Mouse (Mus musculus) stomach, adult 2 months (tissue): ENCODE data around the gene Gab3. TPM values are rescaled to one million over a fixed set of nuclear protein-coding genes. Genes with fewer than 3 reads are reported as not detected.

Experiments
- polyA plus RNA-seq: library from polyadenylated mRNA; depleted of rRNA; stranded (reverse); fragments of >200 nt; gene quantifications from 2 replicates; pipeline ENCODE4 v1.2.3, GENCODE M21; 2012; rRNA removed

The Gab3 gene
- polyA plus RNA-seq, result 0.12 TPM in 1 of 2 replicates, not detected in the other

DNA sequence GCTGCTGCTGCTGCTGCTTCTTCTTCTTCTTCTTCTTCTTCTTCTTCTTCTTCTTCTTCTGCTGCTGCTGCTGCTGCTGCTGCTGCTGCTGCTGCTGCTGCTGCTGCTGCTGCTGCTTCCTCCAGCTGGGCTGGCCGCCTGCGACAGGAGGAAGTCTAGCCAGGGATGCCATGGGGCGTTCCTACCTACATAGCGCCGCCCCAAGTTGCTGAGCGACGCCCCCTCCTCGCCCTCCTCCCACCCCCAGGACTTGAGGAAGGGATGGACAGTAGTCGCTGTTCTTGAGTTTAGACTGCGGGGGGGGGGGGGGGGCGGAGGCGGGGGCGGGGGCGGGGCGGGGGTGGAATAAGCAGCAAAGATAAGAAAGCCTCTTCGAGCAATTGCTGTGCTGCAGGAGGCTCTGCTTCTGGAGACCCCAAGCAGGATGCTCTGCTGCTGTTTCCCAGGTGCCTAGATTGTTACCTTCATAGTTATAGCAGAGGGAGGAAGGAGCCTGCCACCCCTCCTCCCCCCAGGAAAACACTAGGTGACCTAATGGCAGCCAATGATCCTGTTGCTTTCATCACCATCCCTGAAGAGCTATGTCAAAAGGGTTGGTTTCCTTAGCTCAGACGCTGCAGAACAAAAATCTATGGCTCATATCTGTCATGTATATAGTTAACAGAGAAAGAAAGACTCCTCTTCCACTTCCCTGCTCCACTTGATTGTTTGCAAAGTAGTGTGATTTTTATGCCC lies at the start of gene Gab3:
Gene Gab3 (minus strand): TSS at position 685 of the 735 bp plus-strand sequence.

DNA sequence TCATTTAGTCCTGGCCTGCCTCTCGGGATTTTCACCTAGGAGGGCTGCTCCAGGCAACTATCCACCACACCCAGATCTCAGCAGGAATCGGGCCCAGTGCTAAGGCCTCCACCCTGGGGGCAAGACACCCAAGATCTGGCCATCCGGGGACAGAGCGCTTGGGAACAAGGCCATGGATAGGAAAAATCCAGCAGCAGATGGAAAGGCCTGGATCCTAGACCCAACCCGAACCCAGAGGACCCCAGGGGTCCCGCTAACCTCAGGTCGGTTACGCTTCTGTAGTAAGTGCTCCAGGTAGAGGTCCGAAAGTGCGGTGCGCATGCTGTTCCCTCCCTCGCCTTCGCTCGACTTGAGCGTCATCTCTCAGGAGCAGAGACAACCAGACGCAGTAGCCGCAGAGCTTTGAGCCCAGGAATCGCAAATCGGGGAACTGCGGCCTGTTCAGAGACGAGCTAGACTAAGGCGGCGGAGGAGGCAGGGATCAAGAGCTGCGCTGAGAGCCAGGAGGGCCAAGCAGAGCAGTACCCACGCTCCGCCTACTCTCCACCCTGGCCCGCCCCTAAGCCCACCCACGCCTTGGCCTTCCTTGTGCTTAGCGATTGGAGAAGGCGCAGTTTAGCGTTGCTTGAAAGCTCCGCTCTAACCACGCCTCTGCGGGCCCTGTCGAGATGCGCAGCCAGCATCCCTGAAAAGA lies 45.4 kb upstream of the Gab3 start, which contains the start of gene Mpp1:
Gene Mpp1 (minus strand): TSS at position 550 of the 694 bp plus-strand sequence.

DNA sequence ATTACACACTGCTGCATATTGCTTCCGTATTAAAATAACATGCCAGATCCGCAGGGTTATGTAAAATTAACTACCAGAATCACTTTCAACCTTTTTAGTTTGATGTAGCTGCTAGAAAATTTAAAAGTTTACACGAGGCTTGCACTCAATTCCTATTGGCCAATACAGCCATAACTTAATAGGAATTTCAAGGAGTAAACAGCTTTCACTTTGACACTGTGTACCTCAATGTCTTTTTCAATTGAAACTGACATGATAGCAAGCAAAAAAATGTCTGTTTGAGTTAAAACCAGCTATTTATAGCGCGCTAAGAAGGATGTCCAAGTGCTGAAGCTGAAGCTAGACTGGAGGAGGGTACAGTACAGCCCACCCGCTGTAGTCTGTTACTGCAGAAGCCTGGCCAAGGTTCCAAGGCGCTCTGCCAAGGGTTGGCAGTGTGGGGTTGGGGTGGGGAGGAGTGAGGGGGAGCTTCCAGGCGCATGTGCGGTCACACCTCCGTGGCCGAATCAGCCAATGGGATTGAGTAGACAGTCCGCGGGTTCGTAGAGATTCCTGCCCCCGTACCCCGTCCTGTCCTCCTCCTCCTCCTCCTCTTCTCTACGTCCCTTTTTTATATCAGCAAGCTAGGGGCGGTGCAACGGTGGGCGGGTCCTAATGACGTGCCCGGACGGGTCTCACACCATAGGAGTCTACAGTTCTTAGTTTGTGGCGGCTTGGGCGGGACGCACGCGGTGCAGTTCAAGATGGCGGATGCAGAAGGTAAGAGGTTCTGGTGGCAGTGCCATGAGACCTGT lies 10.3 kb upstream of the Gab3 start, which contains the start of gene Dkc1:
Gene Dkc1 (plus strand): TSS at position 486 of the 794 bp plus-strand sequence.

Other genes with a start within 250 kb of the Gab3 start
- not detected in 2 replicates for gene Gm5936, start 248.3 kb downstream of the Gab3 start, polyA plus RNA-seq
- 0.86 and 2.5 TPM in 2 replicates for gene Dkc1, start 10.4 kb upstream of the Gab3 start, polyA plus RNA-seq
- gene Mpp1, start 45.6 kb upstream of the Gab3 start, polyA plus RNA-seq, result 28.7 and 38.7 TPM in 2 replicates
- gene Smim9, start 78.3 kb upstream of the Gab3 start, polyA plus RNA-seq, result not detected in 2 replicates